Mouse (Mus musculus) Muller cell, postnatal 12 days (primary cell): Measurements from ENCODE around the gene Vmn2r31.
"Not testable (repeated sequence)": the region's sequence is repeated elsewhere in the genome, so short reads cannot be mapped to it uniquely, and the experiment has no call there.

ENCODE experiments used
- DNase-seq: peaks from one replicate; pipeline ENCODE4 v3.0.0-alpha.2; 2015; ENCODE audit errors: inconsistent ontology term

Gene Vmn2r31

DNA sequence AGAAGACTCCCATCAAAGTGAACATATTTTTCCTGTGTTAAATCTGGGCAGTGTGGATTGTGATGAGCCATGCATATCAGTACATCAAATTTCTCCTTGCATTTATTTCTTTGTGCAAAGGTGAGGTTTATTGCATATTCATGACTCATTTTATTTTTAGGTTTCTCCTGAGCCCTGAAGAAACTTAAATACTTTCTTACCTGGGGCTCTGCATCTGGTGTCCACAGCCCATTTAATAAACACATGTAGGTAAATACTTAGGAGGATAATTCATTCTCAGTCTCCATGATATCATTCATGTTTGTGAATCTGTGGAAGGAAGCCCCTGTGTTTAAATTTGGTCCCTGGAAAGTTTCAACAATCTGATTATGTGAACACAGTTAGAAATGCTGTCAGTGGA is at the start of gene Vmn2r31:
Gene Vmn2r31, minus strand, starts transcription at position 101 of the 400 bp plus-strand sequence.
- not testable (repeated sequence) for DNase-seq

DNA sequence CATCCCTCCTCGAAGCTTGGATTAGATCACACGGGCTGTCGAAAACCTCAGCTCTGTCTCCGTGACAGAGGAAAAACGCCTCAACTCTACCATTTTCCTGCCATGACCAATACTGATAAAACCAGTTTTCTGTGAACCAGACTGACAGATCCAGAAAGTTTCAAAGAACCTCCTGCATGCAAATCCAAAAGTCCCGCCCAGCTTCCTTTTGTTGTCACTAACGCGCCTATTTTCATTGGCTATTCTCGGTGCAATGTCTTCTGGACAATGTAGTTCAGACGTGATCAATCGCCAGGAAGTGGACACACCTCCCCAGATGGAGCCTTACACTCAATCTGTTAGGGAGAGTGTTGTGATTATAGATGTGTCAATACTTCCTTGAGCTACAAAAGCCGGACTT is 25.1 kb downstream of the Vmn2r31 start, which contains the start of gene Gm45783:
Gene Gm45783, minus strand, starts transcription at position 143 of the 400 bp plus-strand sequence.
- peak; percentile 2 for DNase-seq

DNA sequence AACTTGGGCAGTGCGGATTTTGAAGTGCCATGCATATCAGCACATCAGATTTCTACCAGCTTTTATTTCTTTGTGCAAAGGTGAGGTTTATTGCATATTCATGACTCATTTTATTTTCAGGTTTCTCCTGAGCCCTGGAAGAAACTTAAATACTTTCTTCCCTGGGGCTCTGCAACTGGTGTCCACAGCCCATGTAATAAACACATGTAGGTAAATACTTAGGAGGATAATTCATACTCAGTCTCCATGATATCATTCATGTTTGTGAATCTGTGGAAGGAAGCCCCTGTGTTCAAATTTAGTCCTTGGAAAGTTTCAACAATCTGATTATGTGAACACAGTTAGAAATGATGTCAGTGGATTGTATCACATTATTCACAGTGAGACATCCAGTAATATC is 62.0 kb downstream of the Vmn2r31 start, which contains the start of gene Vmn2r30:
Gene Vmn2r30, minus strand, starts transcription at position 101 of the 400 bp plus-strand sequence.
- not testable (repeated sequence) for DNase-seq
